Mouse (Mus musculus) C2C12 (cell line): Measurements from ENCODE around the gene S100a11. TPM values are rescaled to one million over a fixed set of nuclear protein-coding genes. Genes with fewer than 3 reads are reported as not detected.
"Not testable (repeated sequence)": the region's sequence is repeated elsewhere in the genome, so short reads cannot be mapped to it uniquely, and the experiment has no call there.

Experiments
- H3K27me3 ChIP-seq: one replicate; pipeline ENCODE4 v1.6.1; 2011; ENCODE audit not compliant: control insufficient read depth, insufficient read depth, insufficient read length
- H3K36me3 ChIP-seq: one replicate; pipeline ENCODE4 v1.6.1; 2011; ENCODE audit not compliant: control insufficient read depth, insufficient read depth
- H3K4me3 ChIP-seq: one replicate; pipeline ENCODE4 v1.5.1; 2011; ENCODE audit warnings: mild to moderate bottlenecking, control low read depth; ENCODE audit not compliant: poor library complexity, insufficient read depth, severe bottlenecking
- H3K79me2 ChIP-seq: one replicate; pipeline ENCODE4 v1.6.1; 2011; ENCODE audit not compliant: control insufficient read depth, insufficient read depth
- H3K79me3 ChIP-seq: one replicate; pipeline ENCODE4 v1.6.1; 2011; ENCODE audit warnings: low read depth, control low read depth
- H3ac ChIP-seq: one replicate; pipeline ENCODE3; 2011; ENCODE audit warnings: low read depth; ENCODE audit not compliant: control insufficient read depth, insufficient read length
- CEBPB ChIP-seq: IDR thresholded peaks from one replicate; pipeline ENCODE4 v1.6.1; 2011; ENCODE audit warnings: low read depth, mild to moderate bottlenecking, control low read depth, moderate library complexity
- CTCF ChIP-seq: IDR thresholded peaks from one replicate; pipeline ENCODE4 v1.5.1; 2011; ENCODE audit not compliant: control insufficient read depth, insufficient read depth, insufficient read length
- FOSL1 ChIP-seq: IDR thresholded peaks from one replicate; pipeline ENCODE4 v1.8.0; 2011; ENCODE audit warnings: mild to moderate bottlenecking, low read length; ENCODE audit not compliant: poor library complexity, insufficient read depth, severe bottlenecking
- MAX ChIP-seq: IDR thresholded peaks from one replicate; pipeline ENCODE4 v1.6.1; 2011; ENCODE audit warnings: mild to moderate bottlenecking, control low read depth
- MYOD1 ChIP-seq: IDR thresholded peaks from one replicate; pipeline ENCODE4 v1.6.1; 2011; ENCODE audit warnings: low read depth; ENCODE audit not compliant: control insufficient read depth, insufficient read length
- MYOG ChIP-seq: IDR thresholded peaks from one replicate; pipeline ENCODE4 v1.6.1; 2011; ENCODE audit not compliant: control insufficient read depth, insufficient read length; ENCODE audit errors: extremely low read depth
- USF1 ChIP-seq: IDR thresholded peaks from one replicate; pipeline ENCODE4 v1.6.1; 2011; ENCODE audit warnings: low read depth, mild to moderate bottlenecking, control low read depth, moderate library complexity
- polyA plus RNA-seq: library from polyadenylated mRNA; unstranded; fragments of >200 nt; fragmentation: generic; extraction: Trizol; gene quantifications from one replicate; pipeline ENCODE4 v1.2.1, GENCODE M21; 2012; ENCODE audit warnings: missing spikeins

Gene S100a11
- polyA plus RNA-seq, 1 experiment = 3,212 TPM

- no peaks in the 10 kb centered on the region for H3K27me3 ChIP-seq
- H3K79me2 ChIP-seq = no peaks in the 10 kb centered on the region
- TF ChIP-seq USF1 (no peak), CTCF (peak; percentile 57), FOSL1 (no peak)
- no peak overlapping the region for H3ac ChIP-seq
- H3K79me3 ChIP-seq = no peaks in the 10 kb centered on the region
- no peak overlapping the region for H3K4me3 ChIP-seq
- no peaks in the 10 kb centered on the region for H3K36me3 ChIP-seq
Observed at GRCm38 (mm10) chr3:93493992-93494391, 26.3 kb upstream of the S100a11 start.

GRCm38 (mm10) chr3:93494774-93495173, 25.5 kb upstream of the S100a11 start:
- H3K4me3 ChIP-seq, H3K79me3 ChIP-seq, H3ac ChIP-seq, H3K36me3 ChIP-seq, H3K27me3 ChIP-seq, H3K79me2 ChIP-seq: not testable (repeated sequence)

- H3K79me2 ChIP-seq = no peaks in the 10 kb centered on the region
- no peaks in the 10 kb centered on the region for H3K27me3 ChIP-seq
- H3K4me3 ChIP-seq = no peak overlapping the region
- H3K36me3 ChIP-seq = no peaks in the 10 kb centered on the region
- H3ac ChIP-seq = no peak overlapping the region
- no peaks in the 10 kb centered on the region for H3K79me3 ChIP-seq
- TF ChIP-seq CEBPB (no peak), MYOD1 (no peak), FOSL1 (no peak), MYOG (no peak), CTCF (no peak), MAX (no peak), USF1 (no peak)
Observed at GRCm38 (mm10) chr3:93497131-93497530, 23.2 kb upstream of the S100a11 start.

GRCm38 (mm10) chr3:93499129-93499528, 21.2 kb upstream of the S100a11 start:
- H3K79me3 ChIP-seq = no peaks in the 10 kb centered on the region
- TF ChIP-seq MYOG = no peak
- no peaks in the 10 kb centered on the region for H3K36me3 ChIP-seq
- H3K4me3 ChIP-seq = no peak overlapping the region
- no peak overlapping the region for H3ac ChIP-seq
- no peaks in the 10 kb centered on the region for H3K27me3 ChIP-seq
- H3K79me2 ChIP-seq = no peaks in the 10 kb centered on the region

GRCm38 (mm10) chr3:93504536-93505189, 15.6 kb upstream of the S100a11 start:
- no peak for TF ChIP-seq MYOD1
- TF ChIP-seq CEBPB = no peak
- TF ChIP-seq MYOG = no peak
- TF ChIP-seq MAX = no peak
- TF ChIP-seq USF1 = no peak
- no peak for TF ChIP-seq FOSL1
- no peak for TF ChIP-seq CTCF

GRCm38 (mm10) chr3:93505960-93506863, 14.1 kb upstream of the S100a11 start:
- no peaks in the 10 kb centered on the region for H3K79me3 ChIP-seq
- TF ChIP-seq CTCF = no peak
- no peak for TF ChIP-seq MAX
- no peak for TF ChIP-seq USF1
- TF ChIP-seq CEBPB = no peak
- TF ChIP-seq MYOD1 = no peak
- TF ChIP-seq FOSL1 = no peak
- TF ChIP-seq MYOG = no peak
- no peak overlapping the region for H3K4me3 ChIP-seq
- H3ac ChIP-seq = no peak overlapping the region
- H3K79me2 ChIP-seq = no peaks in the 10 kb centered on the region
- H3K27me3 ChIP-seq = no peaks in the 10 kb centered on the region
- H3K36me3 ChIP-seq = no peaks in the 10 kb centered on the region

More at GRCm38 (mm10) chr3:93504536-93505189, 15.6 kb upstream of the S100a11 start:
- Histone ChIP-seq H3K27me3 (no peaks in the 10 kb centered on the region), H3K4me3 (no peak overlapping the region), H3K79me3 (no peaks in the 10 kb centered on the region), H3K79me2 (no peaks in the 10 kb centered on the region), H3ac (no peak overlapping the region), H3K36me3 (no peaks in the 10 kb centered on the region)
